Mouse (Mus musculus): ENCODE results near the gene Coro7.
"Not testable (repeated sequence)": the region's sequence is repeated elsewhere in the genome, so short reads cannot be mapped to it uniquely, and the experiment has no call there.

Gene Coro7

GRCm38 (mm10) chr16:4598041-4598440, 81.5 kb downstream of the Coro7 start:
- in situ Hi-C loops (cut with MboI; ENCODE audit: low sequenced_read_pairs): no loop called here

GRCm38 (mm10) chr16:4597296-4597695, 82.3 kb downstream of the Coro7 start:
- in situ Hi-C loops (cut with MboI; ENCODE audit: low sequenced_read_pairs): no loop called here

GRCm38 (mm10) chr16:4596836-4597235, 82.7 kb downstream of the Coro7 start:
- in situ Hi-C loops (cut with MboI; ENCODE audit: low sequenced_read_pairs): no loop called here

- in situ Hi-C loops (cut with MboI; ENCODE audit: low sequenced_read_pairs): no loop called here
Measured at GRCm38 (mm10) chr16:4596141-4596728, 83.3 kb downstream of the Coro7 start.

GRCm38 (mm10) chr16:4595527-4595963, 84.0 kb downstream of the Coro7 start:
- in situ Hi-C loops (cut with MboI; ENCODE audit: low sequenced_read_pairs): no loop called here

- in situ Hi-C loops (cut with MboI; ENCODE audit: low sequenced_read_pairs): no loop called here
Measured at GRCm38 (mm10) chr16:4594814-4595526, 84.6 kb downstream of the Coro7 start.

GRCm38 (mm10) chr16:4593971-4594813, 85.4 kb downstream of the Coro7 start, which contains the start of gene Glis2:
TSS of gene Glis2 (plus strand) at chr16:4594713.
- in situ Hi-C loops (cut with MboI; ENCODE audit: low sequenced_read_pairs): no loop called here

GRCm38 (mm10) chr16:4592909-4593875, 86.4 kb downstream of the Coro7 start:
- in situ Hi-C loops (cut with MboI; ENCODE audit: low sequenced_read_pairs): no loop called here

- in situ Hi-C loops (cut with MboI; ENCODE audit: low sequenced_read_pairs): no loop called here
Measured at GRCm38 (mm10) chr16:4590236-4590635, 89.3 kb downstream of the Coro7 start.

GRCm38 (mm10) chr16:4587516-4588210, 91.9 kb downstream of the Coro7 start:
- in situ Hi-C loops (cut with MboI; ENCODE audit: low sequenced_read_pairs): no loop called here

- in situ Hi-C loops (cut with MboI; ENCODE audit: low sequenced_read_pairs): no loop called here
Measured at GRCm38 (mm10) chr16:4586531-4587123, 93.0 kb downstream of the Coro7 start.

- in situ Hi-C loops (cut with MboI; ENCODE audit: low sequenced_read_pairs): no loop called here
Measured at GRCm38 (mm10) chr16:4585642-4586530, 93.7 kb downstream of the Coro7 start.

- in situ Hi-C loops (cut with MboI; ENCODE audit: low sequenced_read_pairs): no loop called here
Measured at GRCm38 (mm10) chr16:4584438-4584837, 95.1 kb downstream of the Coro7 start.

GRCm38 (mm10) chr16:4583807-4584206, 95.8 kb downstream of the Coro7 start:
- in situ Hi-C loops (cut with MboI; ENCODE audit: low sequenced_read_pairs): no loop called here

- in situ Hi-C loops (cut with MboI; ENCODE audit: low sequenced_read_pairs): not testable (repeated sequence)
Measured at GRCm38 (mm10) chr16:4581179-4581578, 98.4 kb downstream of the Coro7 start.

GRCm38 (mm10) chr16:4578630-4579029, 100.9 kb downstream of the Coro7 start:
- in situ Hi-C loops (cut with MboI; ENCODE audit: low sequenced_read_pairs): no loop called here

GRCm38 (mm10) chr16:4576873-4577272, 102.7 kb downstream of the Coro7 start:
- in situ Hi-C loops (cut with MboI; ENCODE audit: low sequenced_read_pairs): no loop called here

All from CH12F3 (cell line).